Mouse (Mus musculus): Measurements from ENCODE around the gene Cltc.

DNA sequence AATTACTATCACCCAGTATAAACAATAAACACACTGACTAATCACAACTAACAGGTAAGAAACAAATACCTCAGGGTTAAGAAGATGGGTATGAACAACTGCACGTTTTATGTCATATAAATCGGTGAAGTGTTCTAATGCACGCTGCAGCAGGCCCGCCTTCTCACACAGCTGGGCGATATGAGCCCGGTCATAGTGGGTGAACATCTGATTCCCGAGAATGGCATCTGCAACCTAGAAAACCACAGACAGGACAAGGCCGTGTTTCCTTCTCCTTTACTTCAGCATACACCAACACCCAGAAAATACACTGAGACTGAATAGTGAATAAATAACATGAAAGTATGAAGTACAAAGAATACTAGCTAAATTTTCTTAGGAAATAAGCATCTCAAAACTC is 38.0 kb downstream of the Cltc start:
- TF ChIP-seq CTCF (IDR thresholded peaks at IDR 0.05; ENCODE audit: low read depth) (no peak), EP300 (optimal IDR thresholded peaks at IDR 0.05) (no peak)

All from stomach, postnatal 0 days (tissue).